Mouse (Mus musculus) C2C12 (cell line): Measurements from ENCODE around the gene Rnf39. TPM values are rescaled to one million over a fixed set of nuclear protein-coding genes. Genes with fewer than 3 reads are reported as not detected.

Experiments
- H3K27me3 ChIP-seq: one replicate; pipeline ENCODE4 v1.6.1; 2011; ENCODE audit not compliant: control insufficient read depth, insufficient read depth, insufficient read length
- H3K36me3 ChIP-seq: one replicate; pipeline ENCODE4 v1.6.1; 2011; ENCODE audit not compliant: control insufficient read depth, insufficient read depth
- H3K4me3 ChIP-seq: one replicate; pipeline ENCODE4 v1.5.1; 2011; ENCODE audit warnings: mild to moderate bottlenecking, control low read depth; ENCODE audit not compliant: poor library complexity, insufficient read depth, severe bottlenecking
- H3K79me2 ChIP-seq: one replicate; pipeline ENCODE4 v1.6.1; 2011; ENCODE audit not compliant: control insufficient read depth, insufficient read depth
- H3K79me3 ChIP-seq: one replicate; pipeline ENCODE4 v1.6.1; 2011; ENCODE audit warnings: low read depth, control low read depth
- H3ac ChIP-seq: one replicate; pipeline ENCODE3; 2011; ENCODE audit warnings: low read depth; ENCODE audit not compliant: control insufficient read depth, insufficient read length
- CEBPB ChIP-seq: IDR thresholded peaks from one replicate; pipeline ENCODE4 v1.6.1; 2011; ENCODE audit warnings: low read depth, mild to moderate bottlenecking, control low read depth, moderate library complexity
- CTCF ChIP-seq: IDR thresholded peaks from one replicate; pipeline ENCODE4 v1.5.1; 2011; ENCODE audit not compliant: control insufficient read depth, insufficient read depth, insufficient read length
- FOSL1 ChIP-seq: IDR thresholded peaks from one replicate; pipeline ENCODE4 v1.8.0; 2011; ENCODE audit warnings: mild to moderate bottlenecking, low read length; ENCODE audit not compliant: poor library complexity, insufficient read depth, severe bottlenecking
- MAX ChIP-seq: IDR thresholded peaks from one replicate; pipeline ENCODE4 v1.6.1; 2011; ENCODE audit warnings: mild to moderate bottlenecking, control low read depth
- MYOD1 ChIP-seq: IDR thresholded peaks from one replicate; pipeline ENCODE4 v1.6.1; 2011; ENCODE audit warnings: low read depth; ENCODE audit not compliant: control insufficient read depth, insufficient read length
- MYOG ChIP-seq: IDR thresholded peaks from one replicate; pipeline ENCODE4 v1.6.1; 2011; ENCODE audit not compliant: control insufficient read depth, insufficient read length; ENCODE audit errors: extremely low read depth
- USF1 ChIP-seq: IDR thresholded peaks from one replicate; pipeline ENCODE4 v1.6.1; 2011; ENCODE audit warnings: low read depth, mild to moderate bottlenecking, control low read depth, moderate library complexity
- polyA plus RNA-seq: library from polyadenylated mRNA; unstranded; fragments of >200 nt; fragmentation: generic; extraction: Trizol; gene quantifications from one replicate; pipeline ENCODE4 v1.2.1, GENCODE M21; 2012; ENCODE audit warnings: missing spikeins

Rnf39 gene
- polyA plus RNA-seq, 1 experiment: 0.02 TPM

DNA sequence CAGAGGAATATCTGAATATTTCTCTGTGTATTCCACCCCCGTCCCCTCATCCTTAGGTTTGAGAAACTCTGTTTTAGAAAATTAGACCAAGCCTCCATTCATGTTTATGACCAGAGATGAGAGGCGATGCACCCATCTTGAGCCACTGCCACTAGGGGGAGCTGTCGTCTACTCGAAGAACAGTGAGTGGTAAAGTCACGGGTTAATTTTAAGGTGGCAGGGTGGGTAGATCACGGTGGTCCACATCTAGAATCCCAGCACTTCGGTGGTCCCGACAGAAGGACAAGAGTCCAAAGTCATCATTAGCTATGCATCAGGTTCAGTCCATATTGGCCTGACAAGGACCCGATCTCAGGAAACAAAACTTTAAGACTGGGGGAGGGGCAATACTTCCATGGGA lies 27.6 kb upstream of the Rnf39 start:
- no peaks in the 10 kb centered on the region for H3K79me3 ChIP-seq
- TF ChIP-seq CTCF (peak; percentile 72), CEBPB (no peak), MAX (no peak), USF1 (no peak), MYOG (no peak), FOSL1 (no peak), MYOD1 (no peak)
- no peaks in the 10 kb centered on the region for H3K79me2 ChIP-seq
- no peak overlapping the region for H3ac ChIP-seq
- H3K4me3 ChIP-seq: no peak overlapping the region
- no peaks in the 10 kb centered on the region for H3K36me3 ChIP-seq
- no peaks in the 10 kb centered on the region for H3K27me3 ChIP-seq

DNA sequence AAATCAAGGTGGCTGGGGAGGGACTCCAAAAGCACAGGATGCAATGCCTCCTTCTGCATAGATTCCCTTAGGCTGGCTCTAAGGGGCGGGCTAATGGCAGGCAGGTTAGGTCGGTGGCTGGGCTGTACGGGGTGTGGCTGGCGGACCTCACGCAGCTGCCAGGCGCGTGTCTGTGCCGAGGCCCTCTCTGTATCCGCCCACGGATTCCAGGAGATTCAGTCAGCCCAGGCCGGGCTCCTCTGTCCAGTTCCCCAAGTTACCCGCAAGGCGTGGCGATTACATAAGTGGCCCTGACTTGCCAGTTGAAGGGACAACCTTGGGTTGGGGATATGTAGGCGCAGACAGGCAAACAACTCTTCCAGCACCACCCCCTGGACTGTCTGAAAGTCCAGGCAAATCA lies 22.5 kb upstream of the Rnf39 start:
- Histone ChIP-seq H3K79me2 (no peaks in the 10 kb centered on the region), H3K27me3 (no peaks in the 10 kb centered on the region), H3ac (no peak overlapping the region), H3K4me3 (no peak overlapping the region), H3K36me3 (no peaks in the 10 kb centered on the region), H3K79me3 (no peaks in the 10 kb centered on the region)
- no peak for TF ChIP-seq CEBPB
- no peak for TF ChIP-seq MAX
- no peak for TF ChIP-seq MYOD1
- no peak for TF ChIP-seq USF1
- TF ChIP-seq CTCF: no peak
- no peak for TF ChIP-seq FOSL1
- no peak for TF ChIP-seq MYOG

DNA sequence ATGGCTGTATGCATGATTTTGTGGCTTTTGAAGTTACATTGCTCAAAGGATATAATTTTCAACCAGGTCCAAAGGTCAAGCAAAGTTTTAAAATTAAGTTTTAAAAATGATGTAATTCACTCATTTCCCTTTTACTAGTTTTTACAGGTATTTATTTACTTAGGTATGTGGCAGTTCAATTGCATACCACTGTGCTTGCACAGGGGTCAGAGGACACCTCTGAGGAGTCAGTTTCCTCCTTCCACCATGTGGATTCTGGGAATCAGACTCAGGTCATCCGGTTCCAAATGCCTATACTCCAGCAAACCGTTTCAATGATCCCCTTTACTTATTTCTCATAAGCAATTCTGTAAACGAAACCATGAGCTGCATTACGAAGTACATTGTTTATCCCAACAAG lies 20.0 kb upstream of the Rnf39 start:
- Histone ChIP-seq H3K27me3 (no peaks in the 10 kb centered on the region), H3K36me3 (no peaks in the 10 kb centered on the region), H3K4me3 (no peak overlapping the region), H3K79me3 (no peaks in the 10 kb centered on the region), H3K79me2 (no peaks in the 10 kb centered on the region), H3ac (no peak overlapping the region)
- TF ChIP-seq CEBPB: no peak
- no peak for TF ChIP-seq MYOD1
- TF ChIP-seq USF1: no peak
- TF ChIP-seq MAX: no peak

DNA sequence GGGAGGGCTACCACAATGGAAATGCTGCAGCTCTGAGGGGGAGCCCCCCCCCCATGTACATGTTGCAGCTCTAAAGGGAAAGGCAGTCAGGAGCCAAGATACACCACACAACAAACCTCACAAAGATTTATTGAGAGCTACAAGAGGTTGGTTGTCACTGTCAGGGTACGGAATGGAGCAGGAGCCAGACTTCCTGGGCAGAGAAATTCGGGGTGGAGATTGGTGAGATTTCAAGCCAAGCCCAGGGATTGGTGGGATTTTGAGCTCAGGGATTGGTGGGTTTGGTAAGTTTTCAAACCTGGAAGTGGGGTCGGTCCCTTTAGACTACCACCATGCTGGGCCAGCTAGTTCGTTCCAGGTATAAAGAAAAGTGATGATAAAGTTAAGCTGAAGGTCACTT lies 19.2 kb upstream of the Rnf39 start:
- Histone ChIP-seq H3K36me3 (no peaks in the 10 kb centered on the region), H3K79me3 (no peaks in the 10 kb centered on the region), H3ac (no peak overlapping the region), H3K79me2 (no peaks in the 10 kb centered on the region), H3K4me3 (no peak overlapping the region), H3K27me3 (no peaks in the 10 kb centered on the region)
- TF ChIP-seq CTCF (no peak), MYOG (no peak), CEBPB (no peak), USF1 (no peak), FOSL1 (no peak), MYOD1 (no peak), MAX (no peak)

DNA sequence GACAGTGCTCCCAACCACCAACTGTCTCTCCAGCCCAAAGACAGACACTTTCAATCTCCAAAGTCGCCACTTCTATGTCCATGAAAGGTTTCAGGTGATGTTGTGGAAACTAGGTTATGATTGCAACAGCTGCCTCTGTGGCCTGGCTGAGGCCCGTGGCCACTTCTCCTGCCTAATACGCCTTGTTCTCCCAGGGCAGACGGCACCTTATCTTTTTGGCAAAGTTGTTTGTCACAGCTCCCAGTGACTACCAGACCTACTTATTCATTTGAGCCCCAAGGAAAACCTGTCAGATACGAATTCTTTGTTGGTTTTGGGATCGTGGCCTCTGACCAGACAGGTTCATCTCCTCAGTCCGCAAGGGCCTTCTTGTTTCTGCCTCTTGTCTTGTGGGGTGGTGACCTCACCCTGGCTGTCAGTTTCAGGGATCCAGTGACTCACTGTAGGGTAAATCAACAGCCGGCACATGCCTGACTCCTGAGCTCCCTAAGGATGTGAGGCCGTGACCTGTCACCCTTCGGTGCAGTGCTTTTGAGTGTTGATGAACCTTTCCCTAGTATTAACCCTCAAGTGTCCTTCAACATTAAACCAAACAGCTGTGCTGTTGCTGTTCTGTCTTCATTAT lies 15.1 kb upstream of the Rnf39 start:
- H3K27me3 ChIP-seq: no peaks in the 10 kb centered on the region
- no peak overlapping the region for H3ac ChIP-seq
- no peaks in the 10 kb centered on the region for H3K79me3 ChIP-seq
- no peak for TF ChIP-seq USF1
- peak; percentile 28 for TF ChIP-seq CEBPB
- TF ChIP-seq MAX: no peak
- no peak for TF ChIP-seq MYOG
- peak; percentile 38 for TF ChIP-seq FOSL1
- no peak for TF ChIP-seq CTCF
- H3K79me2 ChIP-seq: peaks cover 5% of the 10 kb centered on the region
- H3K4me3 ChIP-seq: no peak overlapping the region
- H3K36me3 ChIP-seq: no peaks in the 10 kb centered on the region

DNA sequence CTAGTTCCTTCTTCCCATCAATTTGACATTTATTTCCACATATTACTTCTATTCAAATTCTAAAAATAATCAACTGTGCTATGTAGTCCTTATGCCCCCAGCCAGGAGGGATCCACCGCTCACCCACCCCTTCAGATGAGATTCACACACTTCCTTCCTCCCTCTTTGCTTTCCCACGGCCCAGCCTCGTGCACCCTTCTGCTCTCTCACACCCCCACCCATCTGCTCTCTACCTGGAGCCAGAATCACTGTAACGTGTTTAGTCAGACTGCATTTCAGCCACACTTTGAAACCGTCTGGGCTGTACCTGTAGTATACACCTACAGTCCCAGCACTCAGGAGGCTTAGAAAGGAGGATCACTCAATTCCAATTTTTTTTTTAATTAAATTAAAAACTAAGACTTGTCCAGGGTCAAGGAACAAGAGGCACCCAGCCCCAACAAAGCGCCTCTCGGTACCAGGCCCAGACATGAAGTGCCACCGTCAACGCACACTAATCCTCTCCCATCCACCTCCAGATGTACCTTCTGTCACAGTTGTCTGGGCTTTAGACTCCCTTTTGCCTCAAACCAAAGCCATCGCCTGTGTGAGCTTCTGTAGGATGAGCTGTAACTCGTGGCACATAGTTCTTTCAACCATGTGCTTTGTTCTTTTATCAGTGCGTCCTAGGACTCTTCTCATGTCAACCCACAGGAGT lies 13.3 kb upstream of the Rnf39 start:
- H3K79me2 ChIP-seq: peaks cover 5% of the 10 kb centered on the region
- H3K36me3 ChIP-seq: no peaks in the 10 kb centered on the region
- TF ChIP-seq CTCF (no peak), MAX (no peak), MYOG (no peak), MYOD1 (no peak), FOSL1 (no peak), USF1 (no peak), CEBPB (no peak)

More for the DNA sequence above, 13.3 kb upstream of the Rnf39 start:
- Histone ChIP-seq H3K27me3 (no peaks in the 10 kb centered on the region), H3ac (no peak overlapping the region), H3K79me3 (no peaks in the 10 kb centered on the region), H3K4me3 (no peak overlapping the region)
